Mouse (Mus musculus) cortical plate, adult 2 months (tissue): ENCODE results near the gene Gm4756. TPM values are rescaled to one million over a fixed set of nuclear protein-coding genes. Genes with fewer than 3 reads are reported as not detected.

ENCODE experiments used
- H3K27ac ChIP-seq: fragments of 200-500 bp; 2 replicates; pipeline ENCODE4 v1.5.1; 2012; ENCODE audit warnings: low read length, control low read depth, inconsistent platforms; ENCODE audit not compliant: insufficient read depth
- H3K4me1 ChIP-seq: fragments of 200-500 bp; 2 replicates; pipeline ENCODE4 v1.6.1; 2011; ENCODE audit warnings: low read length; ENCODE audit not compliant: control insufficient read depth, insufficient read depth
- H3K4me3 ChIP-seq: fragments of 200-500 bp; 2 replicates; pipeline ENCODE4 v1.5.1; 2011; ENCODE audit warnings: mild to moderate bottlenecking, low read length, control low read depth; ENCODE audit not compliant: insufficient read depth
- CTCF ChIP-seq: fragments of 200-500 bp; IDR thresholded peaks from 2 replicates; pipeline ENCODE4 v1.5.1; 2011; ENCODE audit warnings: mild to moderate bottlenecking, control low read depth, low read length; ENCODE audit not compliant: insufficient read depth; ENCODE audit errors: extremely low read depth
- POLR2A ChIP-seq: fragments of 200-500 bp; IDR thresholded peaks from 2 replicates; pipeline ENCODE4 v1.6.1; 2011; ENCODE audit warnings: mild to moderate bottlenecking, low read length, control low read depth; ENCODE audit not compliant: insufficient read depth; ENCODE audit errors: extremely low read depth
- polyA plus RNA-seq: library from polyadenylated mRNA; depleted of rRNA; stranded (reverse); fragments of >200 nt; gene quantifications from 2 replicates; pipeline ENCODE4 v1.2.3, GENCODE M21; 2012

Gm4756 gene
- polyA plus RNA-seq, 1 experiment, result not detected

- Histone ChIP-seq H3K27ac (no peak overlapping the region), H3K4me3 (no peak overlapping the region), H3K4me1 (no peaks in the 10 kb centered on the region)
- TF ChIP-seq CTCF (no peak), POLR2A (no peak)
These were observed 30.2 kb upstream of the Gm4756 start for GRCm38 (mm10) chr12:72679635-72680034.

- no peak for TF ChIP-seq POLR2A
- TF ChIP-seq CTCF, result no peak
- H3K27ac ChIP-seq, result no peak overlapping the region
- H3K4me1 ChIP-seq, result no peaks in the 10 kb centered on the region
- no peak overlapping the region for H3K4me3 ChIP-seq
These were observed 25.4 kb upstream of the Gm4756 start for GRCm38 (mm10) chr12:72674820-72675219.

- Histone ChIP-seq H3K4me3 (no peak overlapping the region), H3K27ac (no peak overlapping the region), H3K4me1 (no peaks in the 10 kb centered on the region)
- TF ChIP-seq CTCF, result no peak
- TF ChIP-seq POLR2A, result no peak
These were observed 24.8 kb upstream of the Gm4756 start for GRCm38 (mm10) chr12:72674079-72674797.

- no peak overlapping the region for H3K4me3 ChIP-seq
- no peak overlapping the region for H3K27ac ChIP-seq
These were observed 22.2 kb upstream of the Gm4756 start for GRCm38 (mm10) chr12:72671516-72672135.

GRCm38 (mm10) chr12:72670921-72671320 lies 21.5 kb upstream of the Gm4756 start:
- H3K27ac ChIP-seq, result no peak overlapping the region
- TF ChIP-seq CTCF, result no peak
- TF ChIP-seq POLR2A, result no peak
- H3K4me3 ChIP-seq, result no peak overlapping the region
- no peaks in the 10 kb centered on the region for H3K4me1 ChIP-seq

More at GRCm38 (mm10) chr12:72671516-72672135, 22.2 kb upstream of the Gm4756 start:
- H3K4me1 ChIP-seq, result no peaks in the 10 kb centered on the region
- TF ChIP-seq CTCF (no peak), POLR2A (no peak)

GRCm38 (mm10) chr12:72667868-72668469 lies 18.5 kb upstream of the Gm4756 start:
- H3K27ac ChIP-seq, result no peak overlapping the region
- peaks cover 6% of the 10 kb centered on the region for H3K4me1 ChIP-seq
- TF ChIP-seq POLR2A (no peak), CTCF (no peak)
- no peak overlapping the region for H3K4me3 ChIP-seq

GRCm38 (mm10) chr12:72666015-72666414 lies 16.6 kb upstream of the Gm4756 start:
- Histone ChIP-seq H3K27ac (no peak overlapping the region), H3K4me1 (peaks cover 6% of the 10 kb centered on the region), H3K4me3 (no peak overlapping the region)
- TF ChIP-seq CTCF, result no peak
- no peak for TF ChIP-seq POLR2A

- H3K4me3 ChIP-seq, result peak within 1 kb of the TSS; percentile 90
- peak within 1 kb of the TSS; percentile 31 for H3K27ac ChIP-seq
- peaks cover 6% of the 10 kb centered on the region for H3K4me1 ChIP-seq
- TF ChIP-seq POLR2A (peak; percentile 62; the same call in 1 of the 2 replicates), CTCF (no peak)
These were observed 15.4 kb upstream of the Gm4756 start, which contains the start of gene Dhrs7 for GRCm38 (mm10) chr12:72664735-72665337. Gene Dhrs7, minus strand, starts transcription at chr12:72664909.

GRCm38 (mm10) chr12:72664020-72664734 lies 14.7 kb upstream of the Gm4756 start:
- peaks cover 6% of the 10 kb centered on the region for H3K4me1 ChIP-seq
- TF ChIP-seq CTCF, result no peak
- peak overlapping the region; percentile 90 for H3K4me3 ChIP-seq
- H3K27ac ChIP-seq, result peak overlapping the region; percentile 31
